Mouse (Mus musculus): Measurements from ENCODE around the gene Gm44965. TPM values are rescaled to one million over a fixed set of nuclear protein-coding genes. Genes with fewer than 3 reads are reported as not detected.

Gene Gm44965
- polyA plus RNA-seq, 1 experiment from 2014 or later, result 1.0 TPM

GRCm38 (mm10) chr6:48628808-48629660, 35.3 kb downstream of the Gm44965 start:
- WGBS, result 11% methylated on average over 54 of the region's 54 CpGs
- peaks cover 15% of the 10 kb centered on the region for H3K27me3 ChIP-seq
- no peaks in the 10 kb centered on the region for H3K36me3 ChIP-seq
- H3K4me3 ChIP-seq, result peak overlapping the region; percentile 53
- H3K27ac ChIP-seq (replicated peaks), result peak overlapping the region; percentile 77
- peak overlapping the region; percentile 94 for H3K4me2 ChIP-seq
- H3K4me1 ChIP-seq (replicated peaks), result peaks cover 42% of the 10 kb centered on the region
- no peaks in the 10 kb centered on the region for H3K9me3 ChIP-seq
- H3K9ac ChIP-seq, result peak overlapping the region; percentile 61
- ATAC-seq (ENCODE audit: low FRiP score, low read depth), result peak; percentile 70

GRCm38 (mm10) chr6:48629661-48630034, 35.9 kb downstream of the Gm44965 start:
- WGBS, result 24% methylated on average over 13 of the region's 13 CpGs
- H3K27ac ChIP-seq (replicated peaks), result peak overlapping the region; percentile 77
- peaks cover 42% of the 10 kb centered on the region for H3K4me1 ChIP-seq (replicated peaks)
- H3K27me3 ChIP-seq, result peaks cover 15% of the 10 kb centered on the region
- peak overlapping the region; percentile 94 for H3K4me2 ChIP-seq
- H3K9ac ChIP-seq, result peak overlapping the region; percentile 61
- no peaks in the 10 kb centered on the region for H3K9me3 ChIP-seq
- ATAC-seq (ENCODE audit: low FRiP score, low read depth), result no peak; the same call in 1 of the 2 replicates
- H3K36me3 ChIP-seq, result no peaks in the 10 kb centered on the region
- peak overlapping the region; percentile 53 for H3K4me3 ChIP-seq

- H3K36me3 ChIP-seq, result no peaks in the 10 kb centered on the region
- H3K4me3 ChIP-seq, result no peak overlapping the region
- no peak overlapping the region for H3K4me2 ChIP-seq
- H3K9ac ChIP-seq, result no peak overlapping the region
- no peak for ATAC-seq (ENCODE audit: low FRiP score, low read depth)
- WGBS, result 93% methylated on average over 8 of the region's 8 CpGs
- H3K4me1 ChIP-seq (replicated peaks), result peaks cover 42% of the 10 kb centered on the region
- H3K27ac ChIP-seq (replicated peaks), result no peak overlapping the region
- H3K9me3 ChIP-seq, result no peaks in the 10 kb centered on the region
- H3K27me3 ChIP-seq, result peaks cover 12% of the 10 kb centered on the region
Observed at GRCm38 (mm10) chr6:48630831-48631230, 37.1 kb downstream of the Gm44965 start.

- WGBS, result 89% methylated on average over 2 of the region's 2 CpGs
- no peak for ATAC-seq (ENCODE audit: low FRiP score, low read depth)
- Histone ChIP-seq H3K4me3 (no peak overlapping the region), H3K9me3 (no peaks in the 10 kb centered on the region), H3K9ac (no peak overlapping the region), H3K4me2 (no peak overlapping the region), H3K36me3 (no peaks in the 10 kb centered on the region), H3K4me1 (replicated peaks) (0 out of 2 replicates have a peak, but pooled peaks cover 3% of the 10 kb centered on the region), H3K27me3 (no peaks in the 10 kb centered on the region), H3K27ac (replicated peaks) (no peak overlapping the region)
Observed at GRCm38 (mm10) chr6:48635105-48635504, 41.4 kb downstream of the Gm44965 start.

GRCm38 (mm10) chr6:48636515-48636914, 42.8 kb downstream of the Gm44965 start:
- H3K4me2 ChIP-seq, result no peak overlapping the region
- no peaks in the 10 kb centered on the region for H3K36me3 ChIP-seq
- H3K27ac ChIP-seq (replicated peaks), result no peak overlapping the region
- no peak overlapping the region for H3K4me3 ChIP-seq
- WGBS, result 33% methylated on average over 6 of the region's 6 CpGs
- H3K27me3 ChIP-seq, result no peaks in the 10 kb centered on the region
- no peak overlapping the region for H3K9ac ChIP-seq
- H3K4me1 ChIP-seq (replicated peaks), result no peaks in the 10 kb centered on the region
- no peaks in the 10 kb centered on the region for H3K9me3 ChIP-seq
- no peak for ATAC-seq (ENCODE audit: low FRiP score, low read depth)

GRCm38 (mm10) chr6:48637811-48638500, 44.2 kb downstream of the Gm44965 start:
- Histone ChIP-seq H3K4me1 (replicated peaks) (no peaks in the 10 kb centered on the region), H3K4me3 (no peak overlapping the region), H3K36me3 (no peaks in the 10 kb centered on the region), H3K9ac (no peak overlapping the region), H3K27me3 (no peaks in the 10 kb centered on the region), H3K9me3 (no peaks in the 10 kb centered on the region), H3K27ac (replicated peaks) (no peak overlapping the region), H3K4me2 (no peak overlapping the region)
- WGBS, result 59% methylated on average over 6 of the region's 6 CpGs
- no peak for ATAC-seq (ENCODE audit: low FRiP score, low read depth)

- H3K36me3 ChIP-seq, result no peaks in the 10 kb centered on the region
Observed at GRCm38 (mm10) chr6:48638553-48638952, 44.8 kb downstream of the Gm44965 start.

GRCm38 (mm10) chr6:48641391-48641790, 47.6 kb downstream of the Gm44965 start:
- Histone ChIP-seq H3K9me3 (no peaks in the 10 kb centered on the region), H3K27me3 (no peaks in the 10 kb centered on the region), H3K4me1 (replicated peaks) (no peaks in the 10 kb centered on the region), H3K9ac (no peak overlapping the region), H3K36me3 (no peaks in the 10 kb centered on the region), H3K27ac (replicated peaks) (no peak overlapping the region), H3K4me2 (no peak overlapping the region), H3K4me3 (no peak overlapping the region)
- WGBS, result 75% methylated on average over 6 of the region's 6 CpGs
- no peak for ATAC-seq (ENCODE audit: low FRiP score, low read depth)

More at GRCm38 (mm10) chr6:48638553-48638952, 44.8 kb downstream of the Gm44965 start:
- H3K9me3 ChIP-seq, result no peaks in the 10 kb centered on the region
- 74% methylated on average over 2 of the region's 2 CpGs for WGBS
- H3K4me3 ChIP-seq, result no peak overlapping the region
- H3K4me1 ChIP-seq (replicated peaks), result no peaks in the 10 kb centered on the region
- no peak overlapping the region for H3K9ac ChIP-seq
- ATAC-seq (ENCODE audit: low FRiP score, low read depth), result no peak
- no peaks in the 10 kb centered on the region for H3K27me3 ChIP-seq
- no peak overlapping the region for H3K27ac ChIP-seq (replicated peaks)
- no peak overlapping the region for H3K4me2 ChIP-seq

- H3K27ac ChIP-seq (replicated peaks), result no peak overlapping the region
- no peak overlapping the region for H3K4me3 ChIP-seq
- no peak overlapping the region for H3K4me2 ChIP-seq
- WGBS, result 24% methylated on average over 4 of the region's 4 CpGs
- H3K36me3 ChIP-seq, result no peaks in the 10 kb centered on the region
- H3K27me3 ChIP-seq, result no peaks in the 10 kb centered on the region
- ATAC-seq (ENCODE audit: low FRiP score, low read depth), result peak; percentile 23; the same call in 1 of the 2 replicates
- no peak overlapping the region for H3K9ac ChIP-seq
- no peaks in the 10 kb centered on the region for H3K9me3 ChIP-seq
- no peaks in the 10 kb centered on the region for H3K4me1 ChIP-seq (replicated peaks)
Observed at GRCm38 (mm10) chr6:48642764-48643292, 49.1 kb downstream of the Gm44965 start.

- no peak overlapping the region for H3K27ac ChIP-seq (replicated peaks)
- H3K27me3 ChIP-seq, result no peaks in the 10 kb centered on the region
- no peaks in the 10 kb centered on the region for H3K9me3 ChIP-seq
- no peaks in the 10 kb centered on the region for H3K4me1 ChIP-seq (replicated peaks)
- 15% methylated on average over 12 of the region's 12 CpGs for WGBS
- H3K36me3 ChIP-seq, result no peaks in the 10 kb centered on the region
- H3K9ac ChIP-seq, result no peak overlapping the region
- ATAC-seq (ENCODE audit: low FRiP score, low read depth), result peak; percentile 56; the same call in 1 of the 2 replicates
- no peak overlapping the region for H3K4me3 ChIP-seq
- H3K4me2 ChIP-seq, result no peak overlapping the region
Observed at GRCm38 (mm10) chr6:48645660-48646308, 52.0 kb downstream of the Gm44965 start.

- Histone ChIP-seq H3K27ac (replicated peaks) (no peak overlapping the region), H3K27me3 (no peaks in the 10 kb centered on the region), H3K36me3 (no peaks in the 10 kb centered on the region), H3K4me3 (no peak overlapping the region), H3K4me1 (replicated peaks) (no peaks in the 10 kb centered on the region), H3K4me2 (no peak overlapping the region), H3K9me3 (no peaks in the 10 kb centered on the region), H3K9ac (no peak overlapping the region)
- WGBS, result 86% methylated on average over 4 of the region's 4 CpGs
- ATAC-seq (ENCODE audit: low FRiP score, low read depth), result no peak
Observed at GRCm38 (mm10) chr6:48646309-48646690, 52.6 kb downstream of the Gm44965 start.

GRCm38 (mm10) chr6:48646995-48647394, 53.3 kb downstream of the Gm44965 start, which contains the start of gene Gimap8:
Gene Gimap8, plus strand, starts transcription at chr6:48647234.
- H3K36me3 ChIP-seq, result no peaks in the 10 kb centered on the region
- H3K9me3 ChIP-seq, result no peaks in the 10 kb centered on the region
- no peak within 1 kb of the TSS for H3K9ac ChIP-seq
- WGBS, result 42% methylated on average over 3 of the region's 3 CpGs
- H3K27ac ChIP-seq (replicated peaks), result no peak within 1 kb of the TSS
- no peak within 1 kb of the TSS for H3K4me3 ChIP-seq
- H3K27me3 ChIP-seq, result no peaks in the 10 kb centered on the region
- no peak within 1 kb of the TSS for H3K4me2 ChIP-seq
- no peaks in the 10 kb centered on the region for H3K4me1 ChIP-seq (replicated peaks)
- ATAC-seq (ENCODE audit: low FRiP score, low read depth), result no peak
